Mouse (Mus musculus) intestine, postnatal 0 days (tissue): ENCODE measurements around the gene Prpf4b. TPM values are rescaled to one million over a fixed set of nuclear protein-coding genes. Genes with fewer than 3 reads are reported as not detected.

Experiments
- ATAC-seq: fragments of 200-750 bp; cut with Nextera tagmentation; 2 replicates; pipeline ENCODE4 v1.8.0; 2017; ENCODE audit warnings: mild to moderate bottlenecking, moderate TSS enrichment, moderate library complexity
- H3K27ac ChIP-seq: fragments of 300-500 bp; sonication (generic); 2 replicates; pipeline ENCODE4 v1.5.1; 2014; ENCODE audit warnings: mild to moderate bottlenecking, low read depth, low read length, moderate library complexity
- H3K27me3 ChIP-seq: fragments of 300-500 bp; sonication (generic); replicated peaks from 2 replicates; pipeline ENCODE4 v1.6.1; 2014; ENCODE audit warnings: low read length, mixed read lengths; ENCODE audit not compliant: control insufficient read depth, insufficient read depth
- H3K36me3 ChIP-seq: fragments of 300-500 bp; sonication (generic); 2 replicates; pipeline ENCODE4 v1.6.1; 2014; ENCODE audit warnings: mild to moderate bottlenecking, moderate library complexity; ENCODE audit not compliant: control insufficient read depth, insufficient read depth
- H3K4me1 ChIP-seq: fragments of 300-500 bp; sonication (generic); replicated peaks from 2 replicates; pipeline ENCODE4 v1.6.1; 2014; ENCODE audit warnings: antibody characterized with exemption, low read length, mixed read lengths; ENCODE audit not compliant: control insufficient read depth, insufficient read depth
- H3K4me2 ChIP-seq: fragments of 300-500 bp; sonication (generic); replicated peaks from 2 replicates; pipeline ENCODE4 v1.6.1; 2014; ENCODE audit warnings: low read depth, mild to moderate bottlenecking, moderate library complexity
- H3K4me3 ChIP-seq: fragments of 300-500 bp; sonication (generic); 2 replicates; pipeline ENCODE4 v1.5.1; 2014; ENCODE audit warnings: low read depth, low read length
- H3K9ac ChIP-seq: fragments of 300-500 bp; sonication (generic); 2 replicates; pipeline ENCODE4 v1.6.1; 2014; ENCODE audit warnings: mild to moderate bottlenecking, low read depth, low read length
- H3K9me3 ChIP-seq: fragments of 300-500 bp; sonication (generic); 2 replicates; pipeline ENCODE4 v1.6.1; 2016; ENCODE audit warnings: mixed run types; ENCODE audit not compliant: control insufficient read depth
- CTCF ChIP-seq: sonication (generic); IDR thresholded peaks from 2 replicates; pipeline ENCODE4 v1.5.1; 2016; ENCODE audit warnings: low read depth, mild to moderate bottlenecking, control low read depth, antibody characterized with exemption, moderate library complexity
- WGBS: fragments of 180-500 bp; shearing (Covaris S2); extraction: QIAGEN DNeasy Blood & Tissue Kit; methylation state at CpG from one replicate; pipeline ENCODE4 v1.1.7; 2014; 5-methylcytosine and 5-hydroxymethylcytosine counted together
- polyA plus RNA-seq: library from polyadenylated mRNA; unstranded; fragments of >200 nt; fragmentation: Nextera tagmentation; extraction: Ambion mirVana; gene quantifications from 2 replicates; pipeline ENCODE4 v1.2.1, GENCODE M21; 2015

Gene Prpf4b
- polyA plus RNA-seq, 1 experiment from 2014 or later: 44.2 TPM

DNA sequence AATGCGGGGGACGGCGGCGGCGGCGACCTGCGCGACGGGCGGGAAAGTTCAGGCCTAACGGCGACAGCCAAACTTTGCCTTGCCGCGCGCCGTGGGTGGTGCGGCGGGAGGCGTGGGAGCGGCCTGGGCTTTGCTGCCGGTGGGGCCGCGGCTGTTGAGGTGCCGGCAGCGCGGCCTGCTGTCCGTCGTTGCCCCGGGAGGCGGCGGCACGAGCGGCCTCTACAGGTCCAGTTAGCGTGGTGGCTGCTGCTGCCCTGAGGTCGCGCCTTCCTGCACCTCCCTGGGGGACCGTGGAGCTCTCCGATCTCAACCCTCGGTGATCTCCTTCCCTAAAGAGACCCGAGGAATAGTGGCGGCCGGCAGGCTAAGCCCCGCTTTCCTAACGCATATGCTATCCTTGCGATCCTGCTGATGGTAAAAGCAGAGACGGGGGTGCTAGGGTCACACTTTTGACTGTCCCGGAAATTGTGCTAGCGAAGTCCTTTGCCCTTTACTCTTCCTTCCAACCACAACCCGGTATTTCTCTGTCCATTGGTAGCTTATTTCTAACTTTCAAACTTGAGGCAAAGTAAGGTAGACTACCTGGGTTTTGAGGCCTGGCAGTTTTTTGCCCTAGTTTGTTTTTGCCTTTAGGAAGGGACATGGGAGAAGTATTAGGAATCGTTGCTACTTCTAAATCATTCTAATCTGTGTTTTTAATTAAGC is 791 bp downstream of the Prpf4b start:
- ATAC-seq: peak; percentile 59
- peak overlapping the region; percentile 96 for H3K4me3 ChIP-seq
- H3K4me2 ChIP-seq: peak overlapping the region; percentile 71
- H3K9ac ChIP-seq: peak overlapping the region; percentile 98
- no peaks in the 10 kb centered on the region for H3K36me3 ChIP-seq
- no peaks in the 10 kb centered on the region for H3K9me3 ChIP-seq
- peak overlapping the region; percentile 98 for H3K27ac ChIP-seq
- no peaks in the 10 kb centered on the region for H3K27me3 ChIP-seq
- H3K4me1 ChIP-seq: peaks cover 7% of the 10 kb centered on the region; the same call in 1 of the 2 replicates
- TF ChIP-seq CTCF: peak; percentile 74
- under 1% methylated on average over 50 of the region's 50 CpGs for WGBS

DNA sequence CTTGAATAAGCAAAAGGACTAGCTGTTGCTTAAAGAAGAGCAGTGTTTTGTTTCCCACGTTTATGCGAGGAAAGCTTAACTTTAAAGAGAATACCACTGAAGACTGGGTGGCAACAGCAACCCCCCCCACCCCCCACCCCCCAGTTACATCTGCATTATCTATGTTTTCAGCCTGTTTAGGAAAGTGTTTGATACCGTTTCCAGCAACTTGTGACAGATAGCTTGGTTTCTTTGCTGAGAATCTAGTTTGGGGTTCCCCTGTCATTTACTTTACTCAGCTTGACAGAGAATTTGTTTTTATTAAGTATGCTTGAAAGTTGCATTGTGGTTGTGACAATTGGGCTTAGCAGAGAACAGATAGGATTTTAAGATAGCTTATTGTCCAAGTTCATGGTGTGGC is 1.4 kb downstream of the Prpf4b start:
- WGBS: 2% methylated on average over 3 of the region's 3 CpGs
- Histone ChIP-seq H3K9me3 (no peaks in the 10 kb centered on the region), H3K4me1 (peaks cover 7% of the 10 kb centered on the region; the same call in 1 of the 2 replicates), H3K27me3 (no peaks in the 10 kb centered on the region), H3K4me3 (peak overlapping the region; percentile 96), H3K36me3 (no peaks in the 10 kb centered on the region; the same call in 1 of the 2 replicates), H3K27ac (peak overlapping the region; percentile 98), H3K4me2 (peak overlapping the region; percentile 71), H3K9ac (peak overlapping the region; percentile 98)
- TF ChIP-seq CTCF: no peak
- no peak for ATAC-seq

DNA sequence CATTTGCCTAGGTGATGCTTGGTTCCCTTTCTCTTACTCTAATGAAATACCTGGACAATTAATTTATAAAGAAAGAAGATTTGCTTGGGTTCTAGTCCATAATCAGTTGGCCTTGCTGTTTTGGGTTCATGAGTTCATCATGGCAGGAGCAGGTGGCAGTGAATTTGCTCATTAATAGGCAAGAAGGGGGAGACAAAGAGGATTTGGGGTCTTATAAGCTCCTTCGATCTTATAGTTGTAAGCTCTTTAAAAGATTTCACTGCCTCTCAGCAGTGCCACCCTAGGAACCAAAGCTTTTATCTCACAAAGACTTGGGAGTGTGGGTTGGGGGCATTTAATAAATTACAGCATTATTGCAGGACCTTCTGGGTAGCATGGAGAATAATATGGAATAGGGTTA is 17.8 kb downstream of the Prpf4b start:
- peaks cover 75% of the 10 kb centered on the region for H3K36me3 ChIP-seq
- H3K27me3 ChIP-seq: no peaks in the 10 kb centered on the region
- H3K9me3 ChIP-seq: no peaks in the 10 kb centered on the region
- H3K4me3 ChIP-seq: no peak overlapping the region
- 97% methylated on average over 1 of the region's 1 CpGs for WGBS
- H3K4me1 ChIP-seq: no peaks in the 10 kb centered on the region
- no peak overlapping the region for H3K9ac ChIP-seq
- no peak overlapping the region for H3K27ac ChIP-seq
- no peak overlapping the region for H3K4me2 ChIP-seq
- no peak for ATAC-seq
- TF ChIP-seq CTCF: no peak

DNA sequence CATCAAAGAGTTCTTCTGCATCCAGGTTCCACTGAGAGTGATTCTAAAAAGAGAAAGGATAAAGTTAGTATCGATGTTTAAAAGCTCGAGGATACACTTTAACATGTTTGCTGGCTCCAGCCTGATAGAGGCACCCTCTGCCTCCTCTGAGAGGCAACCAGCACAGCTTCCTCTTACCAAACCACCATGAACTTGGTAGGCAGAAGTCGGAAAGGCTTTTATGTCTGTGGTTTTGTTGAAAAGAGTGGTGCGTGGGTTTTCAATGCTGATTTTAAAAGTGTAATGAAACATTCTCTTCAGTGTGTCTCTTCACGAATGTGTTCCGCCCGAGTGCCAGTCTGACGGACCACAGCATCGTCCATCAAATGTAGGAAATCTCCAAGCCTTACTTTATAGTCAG is 39.5 kb downstream of the Prpf4b start:
- TF ChIP-seq CTCF: no peak
- H3K4me3 ChIP-seq: no peak overlapping the region
- H3K9me3 ChIP-seq: no peaks in the 10 kb centered on the region
- H3K4me2 ChIP-seq: no peak overlapping the region
- no peaks in the 10 kb centered on the region for H3K4me1 ChIP-seq
- WGBS: 89% methylated on average over 9 of the region's 9 CpGs
- H3K27ac ChIP-seq: no peak overlapping the region
- no peak for ATAC-seq
- H3K36me3 ChIP-seq: no peaks in the 10 kb centered on the region
- H3K27me3 ChIP-seq: no peaks in the 10 kb centered on the region
- no peak overlapping the region for H3K9ac ChIP-seq

DNA sequence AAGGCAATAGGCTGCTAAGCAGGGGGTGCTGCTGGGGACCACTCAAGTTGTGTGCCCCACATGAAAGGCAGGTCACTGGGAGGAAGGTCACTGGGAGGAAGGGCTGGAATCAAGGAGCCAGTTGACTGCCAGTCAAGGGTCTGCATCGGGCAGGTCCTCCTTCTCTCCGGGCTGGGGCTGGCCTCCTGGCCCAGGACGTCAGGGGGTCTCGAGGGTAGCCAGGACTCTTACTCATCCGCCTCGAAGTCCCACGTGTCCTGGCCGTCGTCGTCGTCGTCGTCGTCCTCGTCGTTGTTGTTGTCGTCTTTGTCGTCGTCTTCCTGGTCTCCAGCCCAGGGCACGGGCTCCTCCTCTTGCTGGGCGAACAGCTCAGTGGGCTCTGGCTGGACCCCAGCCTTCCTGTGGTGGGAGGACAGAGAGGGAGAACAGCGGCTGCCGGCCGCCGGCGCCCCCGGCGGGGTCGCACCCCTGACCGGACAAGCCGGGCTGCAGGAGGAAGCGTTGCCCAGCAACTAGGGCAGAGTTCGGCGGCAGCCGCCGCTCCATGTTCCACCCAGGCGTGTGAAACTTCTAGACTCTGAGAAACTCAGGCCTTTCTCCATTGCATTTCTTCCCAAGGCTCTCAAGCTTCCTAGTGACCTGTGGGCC is 41.5 kb downstream of the Prpf4b start:
- H3K27me3 ChIP-seq: no peaks in the 10 kb centered on the region
- no peak for TF ChIP-seq CTCF
- no peaks in the 10 kb centered on the region for H3K36me3 ChIP-seq
- H3K9ac ChIP-seq: no peak overlapping the region
- peak overlapping the region; percentile 62 for H3K4me2 ChIP-seq
- peak overlapping the region; percentile 38 for H3K4me3 ChIP-seq
- no peaks in the 10 kb centered on the region for H3K9me3 ChIP-seq
- WGBS: 29% methylated on average over 37 of the region's 37 CpGs
- no peak overlapping the region for H3K27ac ChIP-seq
- ATAC-seq: no peak
- H3K4me1 ChIP-seq: no peaks in the 10 kb centered on the region

DNA sequence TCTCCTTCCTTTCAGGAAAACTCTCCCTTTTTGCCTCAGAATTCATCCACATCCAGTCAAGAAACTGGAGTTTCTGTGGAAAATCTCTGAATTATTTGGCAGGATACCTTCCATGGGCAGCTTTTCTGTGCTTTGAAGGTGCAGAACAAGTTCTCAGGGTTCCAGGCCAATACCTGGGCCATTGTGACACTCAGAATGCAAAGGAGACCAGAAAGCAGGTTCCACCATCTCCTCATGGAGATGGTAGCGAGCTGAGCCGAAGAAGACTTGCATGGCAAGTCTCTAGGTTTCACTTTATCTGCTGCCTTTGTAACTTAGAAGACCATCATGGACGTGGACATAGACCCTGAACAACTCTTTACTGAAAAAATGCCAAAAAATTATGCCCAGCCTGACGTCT is 49.1 kb downstream of the Prpf4b start, which contains the start of the genes Fam217a and 4933417A18Rik:
Gene Fam217a (minus strand): TSS at position 101 of the 400 bp plus-strand sequence.
Gene 4933417A18Rik (plus strand): TSS at position 200 of the 400 bp plus-strand sequence.
- Histone ChIP-seq H3K4me1 (no peaks in the 10 kb centered on the region), H3K4me2 (no peak within 1 kb of the TSS), H3K27me3 (no peaks in the 10 kb centered on the region), H3K9me3 (no peaks in the 10 kb centered on the region), H3K36me3 (no peaks in the 10 kb centered on the region), H3K27ac (no peak within 1 kb of the TSS), H3K4me3 (no peak within 1 kb of the TSS), H3K9ac (no peak within 1 kb of the TSS)
- no peak for TF ChIP-seq CTCF
- no peak for ATAC-seq
- 81% methylated on average over 4 of the region's 4 CpGs for WGBS
